Mouse (Mus musculus) limb, embryonic 13.5 days (tissue): ENCODE results near the gene Dnaaf1. TPM values are rescaled to one million over a fixed set of nuclear protein-coding genes. Genes with fewer than 3 reads are reported as not detected.
A peak's percentile ranks its signal among the peaks of the same experiment; 100 is the strongest.

Source experiments
- ATAC-seq: fragments of 200-750 bp; cut with Nextera tagmentation; 2 replicates; pipeline ENCODE4 v1.8.0; 2017; ENCODE audit warnings: low read depth, moderate number of reproducible peaks, moderate TSS enrichment; ENCODE audit not compliant: low FRiP score
- H3K27ac ChIP-seq: fragments of 300-500 bp; sonication (generic); 2 replicates; pipeline ENCODE4 v1.5.1; 2015; ENCODE audit warnings: inconsistent platforms, mild to moderate bottlenecking, moderate library complexity
- H3K27me3 ChIP-seq: fragments of 300-500 bp; sonication (generic); 2 replicates; pipeline ENCODE4 v1.6.1; 2015; ENCODE audit warnings: mild to moderate bottlenecking, inconsistent platforms
- H3K36me3 ChIP-seq: fragments of 300-500 bp; sonication (generic); 2 replicates; pipeline ENCODE4 v1.6.1; 2015; ENCODE audit warnings: inconsistent platforms, mild to moderate bottlenecking, moderate library complexity
- H3K4me1 ChIP-seq: fragments of 300-500 bp; sonication (generic); 2 replicates; pipeline ENCODE4 v1.6.1; 2015; ENCODE audit warnings: inconsistent platforms
- H3K4me2 ChIP-seq: fragments of 300-500 bp; sonication (generic); replicated peaks from 2 replicates; pipeline ENCODE4 v1.6.1; 2015; ENCODE audit warnings: inconsistent platforms, mild to moderate bottlenecking, moderate library complexity
- H3K4me3 ChIP-seq: fragments of 300-500 bp; sonication (generic); 2 replicates; pipeline ENCODE4 v1.5.1; 2015; ENCODE audit warnings: moderate library complexity, mild to moderate bottlenecking, inconsistent platforms
- H3K9ac ChIP-seq: fragments of 300-500 bp; sonication (generic); 2 replicates; pipeline ENCODE4 v1.6.1; 2015; ENCODE audit warnings: mild to moderate bottlenecking, inconsistent platforms
- H3K9me3 ChIP-seq: fragments of 300-500 bp; sonication (generic); 2 replicates; pipeline ENCODE4 v1.6.1; 2016; ENCODE audit warnings: inconsistent platforms
- WGBS: fragments of 180-500 bp; shearing (Covaris S2); methylation state at CpG from one replicate; pipeline ENCODE4 v1.1.7; 2015; 5-methylcytosine and 5-hydroxymethylcytosine counted together
- polyA plus RNA-seq: library from polyadenylated mRNA; unstranded; fragments of >200 nt; fragmentation: Nextera tagmentation; extraction: Ambion mirVana; gene quantifications from 2 replicates; pipeline ENCODE4 v1.2.1, GENCODE M21; 2015

The Dnaaf1 gene
- polyA plus RNA-seq, 1 experiment from 2014 or later = 0.11 TPM

DNA sequence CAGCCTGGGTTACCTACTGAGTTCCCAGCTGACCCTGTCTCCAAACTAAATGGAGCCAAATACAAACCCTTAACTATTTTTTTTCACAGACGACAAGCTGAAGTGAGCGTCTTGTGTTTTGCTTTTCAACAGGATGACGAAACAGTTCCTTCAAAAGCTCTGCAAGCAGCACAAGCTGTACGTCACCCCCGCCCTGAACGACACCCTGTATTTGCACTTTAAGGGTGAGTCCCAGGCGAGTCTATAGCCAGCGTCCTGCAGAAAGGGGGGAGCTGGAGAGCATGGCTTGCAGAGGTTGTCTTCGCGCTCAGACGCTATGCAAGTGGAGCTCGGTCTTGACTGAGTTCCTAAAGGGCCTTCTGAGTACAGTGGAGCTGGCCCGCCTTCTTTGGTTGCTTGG, 4.1 kb downstream of the Dnaaf1 start:
- Histone ChIP-seq H3K27ac (no peak overlapping the region), H3K4me3 (no peak overlapping the region), H3K4me1 (peaks cover 4% of the 10 kb centered on the region), H3K9ac (no peak overlapping the region; the same call in 1 of the 2 replicates), H3K36me3 (no peaks in the 10 kb centered on the region), H3K4me2 (no peak overlapping the region), H3K9me3 (no peaks in the 10 kb centered on the region), H3K27me3 (peaks cover 45% of the 10 kb centered on the region)
- WGBS = 37% methylated on average over 13 of the region's 13 CpGs
- ATAC-seq = no peak

DNA sequence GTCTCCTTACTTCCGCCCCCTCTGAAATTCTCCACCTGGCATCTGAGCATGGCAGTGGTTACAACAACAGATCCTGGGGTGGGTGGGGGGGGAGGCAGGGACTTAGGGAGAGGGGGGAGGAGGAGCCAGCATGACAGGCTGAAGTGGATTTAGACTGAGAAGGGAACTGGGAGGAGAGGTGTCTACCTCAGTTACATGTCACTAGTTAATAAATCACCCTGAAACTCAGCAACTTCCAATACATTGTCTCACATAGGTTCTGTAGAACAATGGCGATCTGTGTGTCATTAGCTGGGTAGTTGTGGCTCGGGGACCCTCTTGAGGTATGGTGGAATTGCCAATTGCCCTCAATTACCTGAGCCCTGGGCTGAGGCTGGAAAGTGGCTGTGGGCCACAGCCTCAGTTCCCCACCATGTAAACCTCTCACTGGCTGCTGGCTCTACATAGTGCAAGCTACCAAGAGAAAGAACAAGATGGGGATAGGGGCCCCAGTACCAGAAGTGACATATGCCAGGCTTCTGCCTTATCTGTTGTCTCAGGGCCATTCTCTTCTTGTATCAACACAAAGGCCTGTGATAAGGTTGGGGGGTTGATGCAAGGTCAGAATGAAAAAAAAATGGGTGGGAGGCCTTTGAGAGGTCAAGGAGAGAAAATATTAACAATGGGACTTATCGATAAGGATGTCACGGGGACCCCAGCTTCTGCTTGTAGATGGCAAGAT, 5.6 kb downstream of the Dnaaf1 start:
- Histone ChIP-seq H3K4me3 (no peak overlapping the region), H3K9me3 (no peaks in the 10 kb centered on the region), H3K4me2 (no peak overlapping the region), H3K36me3 (no peaks in the 10 kb centered on the region), H3K4me1 (no peaks in the 10 kb centered on the region), H3K27me3 (peaks cover 46% of the 10 kb centered on the region), H3K9ac (no peak overlapping the region), H3K27ac (no peak overlapping the region)
- no peak for ATAC-seq
- WGBS = 88% methylated on average over 5 of the region's 5 CpGs

DNA sequence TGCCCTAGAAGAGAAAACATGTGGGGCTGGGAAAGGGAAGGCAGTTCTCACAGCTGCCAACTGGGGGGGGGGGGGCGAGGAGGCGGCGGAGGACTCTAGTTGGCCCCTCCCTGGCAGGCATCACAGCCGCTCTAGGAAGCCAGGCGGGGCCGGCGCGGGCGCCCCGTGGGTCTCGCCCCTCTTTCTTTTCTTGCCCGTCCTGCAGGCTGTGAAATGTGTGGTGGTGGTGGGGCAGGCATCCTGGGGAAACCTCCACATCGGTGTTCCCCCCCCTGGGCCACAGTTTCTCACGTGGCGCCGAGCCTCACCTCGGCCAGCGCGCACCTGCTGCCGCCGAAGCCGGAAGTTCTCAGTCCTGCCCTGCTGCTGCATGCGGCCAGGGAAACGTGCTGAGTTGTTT, 10.9 kb downstream of the Dnaaf1 start:
- H3K4me3 ChIP-seq = peak overlapping the region; percentile 42
- H3K4me2 ChIP-seq = peak overlapping the region; percentile 60
- H3K4me1 ChIP-seq = peaks cover 5% of the 10 kb centered on the region; the same call in 1 of the 2 replicates
- no peak overlapping the region for H3K27ac ChIP-seq
- H3K9me3 ChIP-seq = no peaks in the 10 kb centered on the region
- H3K36me3 ChIP-seq = no peaks in the 10 kb centered on the region
- peaks cover 16% of the 10 kb centered on the region for H3K27me3 ChIP-seq
- H3K9ac ChIP-seq = peak overlapping the region; percentile 61
- WGBS = 23% methylated on average over 20 of the region's 24 CpGs
- no peak for ATAC-seq

DNA sequence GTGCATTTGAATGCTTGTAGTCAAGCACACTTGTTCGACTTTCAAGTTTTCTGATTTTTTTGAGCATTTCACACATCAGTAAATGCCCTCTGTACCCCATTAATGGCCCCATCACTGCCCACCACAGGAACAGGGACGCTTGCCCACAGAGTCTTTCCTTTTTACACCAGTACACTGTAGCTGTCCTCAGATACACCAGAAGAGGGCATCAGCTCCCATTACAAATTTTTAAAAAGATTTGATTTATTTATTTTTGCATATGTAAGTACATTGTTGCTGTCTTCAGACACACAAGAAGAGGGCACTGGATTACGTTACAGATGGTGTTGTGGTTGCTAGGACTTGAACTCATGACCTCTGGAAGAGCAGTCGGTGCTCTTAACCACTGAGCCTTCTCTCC, 13.3 kb downstream of the Dnaaf1 start:
- Histone ChIP-seq H3K4me2 (no peak overlapping the region), H3K9ac (no peak overlapping the region), H3K4me1 (peaks cover 5% of the 10 kb centered on the region; the same call in 1 of the 2 replicates), H3K27me3 (peaks cover 16% of the 10 kb centered on the region), H3K9me3 (no peaks in the 10 kb centered on the region), H3K27ac (no peak overlapping the region), H3K4me3 (no peak overlapping the region), H3K36me3 (no peaks in the 10 kb centered on the region)
- WGBS = 57% methylated on average over 4 of the region's 4 CpGs
- ATAC-seq = no peak

DNA sequence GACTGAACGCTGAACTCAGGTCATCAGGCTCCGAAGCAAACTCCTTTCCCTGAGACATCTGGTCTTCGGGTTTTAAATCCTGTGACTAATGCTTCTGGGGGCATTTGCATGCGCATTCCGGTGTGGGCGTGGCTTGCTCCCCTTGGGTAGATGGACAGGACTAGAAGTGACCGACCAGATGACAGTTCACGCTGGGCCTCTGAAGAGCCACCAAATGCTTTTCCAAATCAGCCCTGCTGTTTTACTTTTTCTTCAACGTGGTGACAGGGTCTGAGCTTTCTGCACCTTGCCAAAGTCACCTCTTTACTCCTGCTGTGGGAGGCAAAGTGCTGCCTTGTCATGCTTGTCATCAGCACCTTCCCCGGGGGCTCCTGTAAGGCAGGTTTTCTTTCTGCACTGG, 13.8 kb downstream of the Dnaaf1 start:
- peaks cover 5% of the 10 kb centered on the region; the same call in 1 of the 2 replicates for H3K4me1 ChIP-seq
- H3K36me3 ChIP-seq = no peaks in the 10 kb centered on the region
- peaks cover 16% of the 10 kb centered on the region for H3K27me3 ChIP-seq
- H3K9me3 ChIP-seq = no peaks in the 10 kb centered on the region
- no peak overlapping the region for H3K27ac ChIP-seq
- WGBS = 22% methylated on average over 10 of the region's 10 CpGs
- no peak for ATAC-seq
- H3K9ac ChIP-seq = 0 out of 2 replicates have a peak overlapping the region, but pooled peaks have one; percentile 35
- no peak overlapping the region for H3K4me2 ChIP-seq
- no peak overlapping the region for H3K4me3 ChIP-seq

DNA sequence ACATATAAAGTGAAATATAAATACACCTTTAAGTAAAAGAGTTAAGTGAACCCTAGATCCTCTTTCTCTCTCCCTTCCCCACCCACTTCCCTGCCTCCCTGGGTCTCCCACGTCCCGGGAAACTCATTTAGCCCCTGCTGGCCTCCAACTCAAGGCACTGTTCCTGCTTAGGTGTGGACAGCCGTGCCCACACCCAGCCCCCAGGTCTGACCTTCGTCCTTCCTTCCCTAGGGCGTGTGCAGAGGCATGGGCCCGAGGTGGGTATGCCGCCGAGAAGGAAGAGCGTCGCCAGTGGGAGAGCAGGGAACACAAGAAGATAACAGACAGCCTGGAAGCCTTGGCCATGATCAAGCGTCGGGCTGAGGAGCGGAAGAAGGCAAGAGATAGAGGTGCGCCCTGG, 15.3 kb downstream of the Dnaaf1 start:
- Histone ChIP-seq H3K4me1 (peaks cover 5% of the 10 kb centered on the region; the same call in 1 of the 2 replicates), H3K9ac (no peak overlapping the region), H3K27me3 (peaks cover 9% of the 10 kb centered on the region; the same call in 1 of the 2 replicates), H3K27ac (no peak overlapping the region), H3K4me2 (no peak overlapping the region), H3K36me3 (no peaks in the 10 kb centered on the region), H3K4me3 (no peak overlapping the region), H3K9me3 (no peaks in the 10 kb centered on the region)
- WGBS = 80% methylated on average over 14 of the region's 14 CpGs
- no peak for ATAC-seq

DNA sequence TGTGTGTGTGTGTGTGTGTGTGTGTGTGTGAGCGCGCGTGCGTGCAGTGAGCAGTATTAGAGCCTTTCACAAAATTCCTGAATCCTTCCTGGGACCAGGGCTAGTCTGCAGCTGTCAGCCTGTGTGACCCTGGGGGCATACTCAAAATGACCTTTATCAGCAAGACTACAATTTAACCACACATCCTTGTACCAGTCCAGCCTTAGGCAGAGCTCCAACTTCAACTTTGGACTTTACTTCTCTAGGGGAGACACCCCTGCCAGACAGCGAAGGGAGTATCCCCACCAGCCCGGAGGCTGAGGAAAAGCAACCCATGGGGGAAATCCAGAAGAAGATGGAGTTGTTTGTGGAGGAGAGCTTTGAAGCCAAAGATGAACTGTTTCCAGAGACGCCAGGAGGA, 16.4 kb downstream of the Dnaaf1 start:
- Histone ChIP-seq H3K4me3 (no peak overlapping the region), H3K4me1 (no peaks in the 10 kb centered on the region), H3K4me2 (no peak overlapping the region), H3K9ac (no peak overlapping the region), H3K9me3 (no peaks in the 10 kb centered on the region), H3K27ac (no peak overlapping the region), H3K27me3 (0 out of 2 replicates have a peak, but pooled peaks cover 1% of the 10 kb centered on the region), H3K36me3 (peaks cover 6% of the 10 kb centered on the region)
- no peak for ATAC-seq
- 86% methylated on average over 7 of the region's 7 CpGs for WGBS

DNA sequence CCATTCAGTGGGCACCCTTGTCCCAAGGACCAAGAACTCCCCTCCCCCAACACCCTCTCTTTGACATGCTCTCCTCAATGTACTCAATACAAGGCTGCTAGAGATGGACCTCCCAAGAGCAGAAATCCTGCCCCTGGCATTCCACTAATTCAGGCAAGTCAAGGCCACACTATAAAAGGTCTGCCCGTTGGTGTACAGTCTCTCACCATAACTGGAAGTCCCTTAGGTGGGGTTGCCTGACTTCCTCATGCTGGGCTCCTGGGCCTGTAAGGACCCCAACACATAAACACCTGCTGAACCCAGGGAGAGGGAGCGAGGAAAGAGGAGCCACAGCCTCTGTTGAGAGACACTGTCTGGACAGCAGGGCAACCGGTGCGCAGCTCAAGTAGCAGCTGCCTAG, 28.7 kb downstream of the Dnaaf1 start:
- H3K9ac ChIP-seq = peak overlapping the region; percentile 87
- no peaks in the 10 kb centered on the region for H3K9me3 ChIP-seq
- WGBS = 89% methylated on average over 4 of the region's 4 CpGs
- peaks cover 41% of the 10 kb centered on the region for H3K36me3 ChIP-seq
- H3K27me3 ChIP-seq = no peaks in the 10 kb centered on the region
- peaks cover 11% of the 10 kb centered on the region for H3K4me1 ChIP-seq
- H3K4me2 ChIP-seq = peak overlapping the region; percentile 92
- no peak overlapping the region for H3K27ac ChIP-seq
- ATAC-seq = no peak
- H3K4me3 ChIP-seq = peak overlapping the region; percentile 78

DNA sequence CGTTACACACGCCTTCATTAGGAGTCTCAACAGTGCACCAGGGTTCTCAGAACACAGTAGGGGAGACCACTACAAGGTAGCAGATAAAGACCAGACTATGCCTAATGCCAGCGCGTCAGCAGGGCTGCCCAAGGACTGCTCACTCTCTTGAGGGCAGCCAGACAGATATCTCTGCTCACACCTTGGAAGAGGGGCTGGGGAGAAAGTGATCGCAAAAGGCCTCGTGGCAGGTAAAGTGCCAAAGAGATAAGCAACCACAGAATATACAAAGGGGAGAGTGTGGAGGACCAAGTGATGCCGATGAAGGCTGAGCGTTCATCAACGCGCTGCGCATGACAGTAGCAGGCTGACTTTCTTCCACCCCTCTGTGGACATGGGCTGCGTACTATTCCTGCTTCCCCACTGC, 29.4 kb downstream of the Dnaaf1 start:
- WGBS = 40% methylated on average over 12 of the region's 12 CpGs
- peak overlapping the region; percentile 92 for H3K4me2 ChIP-seq
- 0 out of 2 replicates have a peak, but pooled peaks cover 4% of the 10 kb centered on the region for H3K9me3 ChIP-seq
- ATAC-seq = no peak
- H3K9ac ChIP-seq = peak overlapping the region; percentile 87
- peaks cover 11% of the 10 kb centered on the region for H3K4me1 ChIP-seq
- no peak overlapping the region for H3K27ac ChIP-seq
- peak overlapping the region; percentile 78 for H3K4me3 ChIP-seq
- H3K36me3 ChIP-seq = peaks cover 35% of the 10 kb centered on the region
- H3K27me3 ChIP-seq = no peaks in the 10 kb centered on the region

DNA sequence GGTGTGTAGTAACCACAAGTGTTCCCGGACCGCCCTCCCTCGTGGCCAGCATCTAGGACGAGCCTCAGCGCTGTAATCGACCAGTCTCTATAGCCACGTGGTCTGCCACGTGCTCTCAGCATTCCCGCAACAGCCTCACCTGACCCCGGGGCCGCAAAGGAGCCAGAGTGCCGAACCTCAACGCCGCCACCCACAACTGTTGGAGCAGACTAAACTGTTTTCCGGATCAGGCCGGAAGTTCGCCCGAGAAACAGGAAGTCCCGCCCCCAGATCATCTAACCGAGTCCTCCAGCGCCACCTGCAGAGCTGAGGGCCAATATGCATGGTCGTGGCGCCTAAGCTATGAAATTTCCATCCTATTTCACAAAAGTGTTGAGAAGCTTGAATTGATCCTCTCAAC, 30.0 kb downstream of the Dnaaf1 start, which contains the start of gene Taf1c:
Taf1c (minus strand) TSS at position 227 of the 400 bp plus-strand sequence.
- Histone ChIP-seq H3K4me3 (peak within 1 kb of the TSS; percentile 78), H3K4me2 (peak within 1 kb of the TSS; percentile 92), H3K4me1 (peaks cover 11% of the 10 kb centered on the region), H3K27ac (no peak within 1 kb of the TSS), H3K36me3 (peaks cover 29% of the 10 kb centered on the region), H3K9ac (peak within 1 kb of the TSS; percentile 87), H3K27me3 (no peaks in the 10 kb centered on the region), H3K9me3 (0 out of 2 replicates have a peak, but pooled peaks cover 4% of the 10 kb centered on the region)
- ATAC-seq = peak; percentile 82
- WGBS = under 1% methylated on average over 23 of the region's 23 CpGs

DNA sequence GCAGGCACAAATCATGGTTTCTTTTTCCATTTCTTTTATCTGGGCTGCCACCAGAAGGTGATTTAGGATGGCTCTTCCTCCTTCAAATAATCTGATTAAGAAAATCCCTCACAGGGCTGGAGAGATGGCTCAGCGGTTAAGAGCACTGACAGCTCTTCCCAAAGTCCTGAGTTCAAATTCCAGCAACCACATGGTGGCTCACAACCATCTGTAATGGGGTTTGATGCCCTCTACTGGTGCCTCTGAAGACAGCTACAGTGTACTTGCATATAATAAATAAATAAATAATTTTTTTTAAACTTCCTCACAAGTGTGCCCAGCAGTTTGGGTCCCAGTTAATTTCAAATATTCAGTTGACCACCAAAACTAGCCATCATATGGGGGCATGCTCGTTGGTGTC, 31.2 kb downstream of the Dnaaf1 start:
- H3K27ac ChIP-seq = no peak overlapping the region
- H3K4me3 ChIP-seq = no peak overlapping the region
- H3K9ac ChIP-seq = no peak overlapping the region
- H3K27me3 ChIP-seq = no peaks in the 10 kb centered on the region
- peaks cover 11% of the 10 kb centered on the region for H3K4me1 ChIP-seq
- peaks cover 17% of the 10 kb centered on the region for H3K36me3 ChIP-seq
- 79% methylated on average over 2 of the region's 2 CpGs for WGBS
- ATAC-seq = no peak
- H3K9me3 ChIP-seq = 0 out of 2 replicates have a peak, but pooled peaks cover 4% of the 10 kb centered on the region
- no peak overlapping the region for H3K4me2 ChIP-seq

DNA sequence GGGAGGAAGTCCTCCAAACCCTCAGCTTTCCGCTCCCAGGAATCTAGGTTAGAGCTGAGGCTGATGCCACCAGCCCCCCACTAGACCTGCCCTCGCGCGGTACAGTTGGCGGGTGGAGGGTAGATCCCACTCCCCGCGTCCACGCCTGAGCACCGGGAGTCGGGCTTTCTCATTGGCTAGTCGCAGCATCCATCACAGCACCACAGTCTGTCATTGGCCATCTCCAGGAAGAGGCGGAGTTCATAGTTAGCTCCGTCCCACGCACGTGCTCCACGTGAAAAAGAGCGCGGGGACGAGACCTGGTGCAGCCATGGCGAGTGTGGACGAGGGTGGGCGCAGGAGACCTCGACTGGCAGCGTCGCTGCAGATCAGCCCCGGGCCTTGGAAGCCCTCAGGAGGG, 37.4 kb downstream of the Dnaaf1 start, which contains the start of gene Adad2:
Adad2 (plus strand) TSS at position 277 of the 400 bp plus-strand sequence.
- H3K4me1 ChIP-seq = no peaks in the 10 kb centered on the region
- no peak within 1 kb of the TSS for H3K4me2 ChIP-seq
- 0 out of 2 replicates have a peak, but pooled peaks cover 4% of the 10 kb centered on the region for H3K9me3 ChIP-seq
- H3K27ac ChIP-seq = no peak within 1 kb of the TSS
- no peak within 1 kb of the TSS for H3K9ac ChIP-seq
- H3K36me3 ChIP-seq = no peaks in the 10 kb centered on the region
- ATAC-seq = no peak
- 82% methylated on average over 26 of the region's 26 CpGs for WGBS
- no peaks in the 10 kb centered on the region for H3K27me3 ChIP-seq
- no peak within 1 kb of the TSS for H3K4me3 ChIP-seq
